Mouse (Mus musculus) E14TG2a.4 (cell line): Measurements from ENCODE around the gene Adamtsl2.

Experiments used
- H3K27me3 ChIP-seq: 2 replicates; pipeline ENCODE4 v1.6.1; 2014; ENCODE audit warnings: low read length, control low read depth; ENCODE audit not compliant: insufficient read depth
- H3K36me3 ChIP-seq: 2 replicates; pipeline ENCODE4 v1.6.1; 2014; ENCODE audit warnings: low read length, control low read depth; ENCODE audit not compliant: insufficient read depth
- H3K4me1 ChIP-seq: replicated peaks from 2 replicates; pipeline ENCODE4 v1.6.1; 2014; ENCODE audit warnings: low read depth, low read length, control low read depth
- H3K4me3 ChIP-seq: replicated peaks from 2 replicates; pipeline ENCODE4 v1.5.1; 2014; ENCODE audit warnings: mild to moderate bottlenecking, low read length
- H3K9me3 ChIP-seq: 2 replicates; pipeline ENCODE4 v1.6.1; 2014; ENCODE audit warnings: low read length, control low read depth
- CTCF ChIP-seq: conservative IDR thresholded peaks from 2 replicates; pipeline ENCODE4 v1.5.1; 2014; ENCODE audit warnings: low read length
- NANOG ChIP-seq: IDR thresholded peaks from 2 replicates; pipeline ENCODE4 v1.6.1; 2014; ENCODE audit warnings: borderline replicate concordance, low read length, mixed read lengths
- POU5F1 ChIP-seq: IDR thresholded peaks from 2 replicates; pipeline ENCODE4 v1.6.1; 2014; ENCODE audit warnings: low read length, borderline replicate concordance

Gene Adamtsl2

GRCm38 (mm10) chr2:27112585-27112984 lies 33.4 kb downstream of the Adamtsl2 start:
- H3K4me1 ChIP-seq = peaks cover 8% of the 10 kb centered on the region; the same call in 1 of the 2 replicates
- no peaks in the 10 kb centered on the region; the same call in 1 of the 2 replicates for H3K9me3 ChIP-seq
- H3K4me3 ChIP-seq = peak overlapping the region; percentile 48
- H3K27me3 ChIP-seq = peaks cover 34% of the 10 kb centered on the region
- no peaks in the 10 kb centered on the region for H3K36me3 ChIP-seq
- no peak for TF ChIP-seq NANOG
- TF ChIP-seq CTCF = no peak
- TF ChIP-seq POU5F1 = no peak

DNA sequence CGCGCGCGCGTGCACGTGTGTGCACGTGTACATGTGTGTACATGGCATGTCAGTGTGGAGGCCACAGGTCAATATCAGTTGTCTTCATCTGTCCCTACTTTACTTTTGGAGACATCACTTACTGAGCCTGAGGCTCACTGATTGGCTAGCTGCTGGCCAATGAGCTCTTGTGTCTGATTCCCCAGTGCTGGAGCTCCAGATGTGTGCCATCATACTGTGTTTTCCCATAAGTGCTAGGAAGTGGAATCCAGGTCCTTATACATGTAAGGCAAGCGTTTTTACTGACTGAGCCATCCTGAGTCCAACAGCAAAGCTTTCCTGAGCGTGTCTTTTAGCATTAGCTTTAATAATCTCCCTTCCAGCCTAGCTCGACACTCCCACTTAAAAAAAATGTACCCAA lies 35.0 kb downstream of the Adamtsl2 start:
- H3K36me3 ChIP-seq = no peaks in the 10 kb centered on the region
- peaks cover 33% of the 10 kb centered on the region for H3K27me3 ChIP-seq
- no peaks in the 10 kb centered on the region; the same call in 1 of the 2 replicates for H3K9me3 ChIP-seq
- TF ChIP-seq POU5F1 (no peak), NANOG (no peak), CTCF (no peak)
- H3K4me3 ChIP-seq = no peak overlapping the region
- H3K4me1 ChIP-seq = peaks cover 8% of the 10 kb centered on the region; the same call in 1 of the 2 replicates

GRCm38 (mm10) chr2:27118452-27118851 lies 39.3 kb downstream of the Adamtsl2 start:
- TF ChIP-seq NANOG (no peak), CTCF (no peak)
- Histone ChIP-seq H3K4me3 (no peak overlapping the region), H3K9me3 (no peaks in the 10 kb centered on the region), H3K36me3 (no peaks in the 10 kb centered on the region), H3K27me3 (peaks cover 4% of the 10 kb centered on the region; the same call in 1 of the 2 replicates), H3K4me1 (peaks cover 23% of the 10 kb centered on the region)

DNA sequence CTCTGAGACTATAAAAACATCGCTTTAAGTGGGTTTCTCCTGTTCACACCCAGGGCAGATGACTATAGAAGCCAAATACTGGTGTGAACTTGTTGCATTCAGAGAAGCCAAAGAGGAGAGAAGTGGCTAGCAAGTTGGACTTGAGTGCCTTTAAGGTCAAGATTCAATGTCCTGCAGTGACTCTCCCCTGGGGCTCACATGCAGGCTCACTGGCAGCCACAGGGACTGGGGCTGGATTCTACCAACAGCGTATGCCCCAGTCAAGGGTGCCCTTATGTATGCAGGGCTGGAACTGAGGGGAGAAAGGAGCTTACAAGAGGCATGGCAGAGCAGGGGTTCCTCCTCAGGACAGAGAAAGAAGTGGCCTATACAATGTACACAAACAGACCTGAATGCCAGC lies 40.6 kb downstream of the Adamtsl2 start:
- H3K27me3 ChIP-seq = peaks cover 8% of the 10 kb centered on the region; the same call in 1 of the 2 replicates
- H3K36me3 ChIP-seq = no peaks in the 10 kb centered on the region
- no peaks in the 10 kb centered on the region for H3K9me3 ChIP-seq
- no peak overlapping the region for H3K4me3 ChIP-seq
- peaks cover 23% of the 10 kb centered on the region for H3K4me1 ChIP-seq
- TF ChIP-seq POU5F1 (no peak), NANOG (no peak), CTCF (no peak)

- TF ChIP-seq NANOG (no peak), CTCF (no peak), POU5F1 (no peak)
- peaks cover 8% of the 10 kb centered on the region; the same call in 1 of the 2 replicates for H3K27me3 ChIP-seq
- 0 out of 2 replicates have a peak overlapping the region, but pooled peaks have one; percentile 7 for H3K4me3 ChIP-seq
- peaks cover 23% of the 10 kb centered on the region for H3K4me1 ChIP-seq
- no peaks in the 10 kb centered on the region for H3K9me3 ChIP-seq
- no peaks in the 10 kb centered on the region for H3K36me3 ChIP-seq
These were observed 41.1 kb downstream of the Adamtsl2 start for GRCm38 (mm10) chr2:27120241-27120641.

GRCm38 (mm10) chr2:27121626-27122355 lies 42.6 kb downstream of the Adamtsl2 start:
- TF ChIP-seq NANOG = no peak
- TF ChIP-seq CTCF = no peak
- no peak for TF ChIP-seq POU5F1
- Histone ChIP-seq H3K9me3 (no peaks in the 10 kb centered on the region), H3K27me3 (peaks cover 8% of the 10 kb centered on the region; the same call in 1 of the 2 replicates), H3K4me3 (no peak overlapping the region), H3K4me1 (peaks cover 34% of the 10 kb centered on the region), H3K36me3 (no peaks in the 10 kb centered on the region)

DNA sequence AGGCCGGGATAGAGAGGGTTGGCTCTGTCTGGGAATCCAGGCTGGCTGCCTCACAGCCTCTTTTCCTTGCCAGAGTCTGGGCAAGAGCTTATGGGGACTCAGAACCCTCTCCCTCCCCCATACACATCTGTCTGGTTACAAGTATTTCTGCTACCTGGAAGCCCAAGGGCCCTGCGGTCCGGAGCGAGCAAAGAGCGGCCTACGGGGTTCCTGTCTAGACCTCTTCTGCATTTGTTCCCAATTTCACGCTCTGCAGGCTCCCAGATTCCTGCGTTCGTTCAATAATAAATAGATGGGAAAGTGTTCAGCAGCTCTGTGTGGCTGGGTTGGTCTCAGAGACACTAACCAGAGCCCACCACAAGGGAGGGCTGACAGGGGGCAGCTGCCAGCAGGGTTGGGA lies 43.4 kb downstream of the Adamtsl2 start:
- Histone ChIP-seq H3K4me3 (no peak overlapping the region), H3K36me3 (no peaks in the 10 kb centered on the region), H3K27me3 (peaks cover 8% of the 10 kb centered on the region; the same call in 1 of the 2 replicates), H3K4me1 (peaks cover 35% of the 10 kb centered on the region), H3K9me3 (no peaks in the 10 kb centered on the region)
- TF ChIP-seq CTCF (no peak), POU5F1 (no peak), NANOG (no peak)

DNA sequence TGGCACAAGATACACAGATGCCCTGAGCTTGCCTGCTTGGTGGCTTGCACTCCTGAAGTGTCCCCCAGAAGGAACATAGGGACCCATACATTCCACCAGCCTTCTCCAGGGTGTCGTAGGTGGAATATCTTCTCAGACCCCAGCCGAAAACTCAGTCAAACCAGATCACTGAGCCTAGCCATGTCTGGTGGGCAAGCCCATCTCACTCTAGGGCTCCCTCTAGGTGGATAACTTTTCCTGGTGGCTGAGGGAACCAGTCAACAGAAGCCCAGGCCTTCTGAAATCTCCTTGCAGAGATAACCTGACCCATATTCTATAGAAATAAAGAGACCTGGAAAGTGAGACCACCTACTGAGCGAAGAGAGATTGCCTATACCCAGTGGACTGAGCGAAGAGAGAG lies 43.9 kb downstream of the Adamtsl2 start:
- no peaks in the 10 kb centered on the region for H3K36me3 ChIP-seq
- H3K27me3 ChIP-seq = peaks cover 8% of the 10 kb centered on the region; the same call in 1 of the 2 replicates
- TF ChIP-seq CTCF = no peak
- no peak for TF ChIP-seq POU5F1
- no peak for TF ChIP-seq NANOG
- H3K4me3 ChIP-seq = no peak overlapping the region
- peaks cover 35% of the 10 kb centered on the region for H3K4me1 ChIP-seq
- no peaks in the 10 kb centered on the region for H3K9me3 ChIP-seq
